Mouse (Mus musculus) ES-E14 (cell line): ENCODE data around the gene Ergic1.

Experiments
- CHD2 ChIP-seq: IDR thresholded peaks from 2 replicates; pipeline ENCODE4 v1.6.1; 2014; ENCODE audit warnings: mild to moderate bottlenecking, low read depth, low read length, inconsistent platforms
- HCFC1 ChIP-seq: IDR thresholded peaks from 2 replicates; pipeline ENCODE4 v1.6.1; 2012; ENCODE audit warnings: low read length, inconsistent platforms, borderline replicate concordance; ENCODE audit not compliant: insufficient read depth
- MAFK ChIP-seq: IDR thresholded peaks from 2 replicates; pipeline ENCODE4 v1.6.1; 2014; ENCODE audit warnings: mild to moderate bottlenecking, low read depth, low read length, inconsistent platforms; ENCODE audit not compliant: insufficient read depth
- ZC3H11A ChIP-seq: IDR thresholded peaks from 2 replicates; pipeline ENCODE4 v1.6.1; 2012; ENCODE audit warnings: low read depth, mild to moderate bottlenecking, inconsistent platforms, low read length, borderline replicate concordance
- ZNF384 ChIP-seq: IDR thresholded peaks from 2 replicates; pipeline ENCODE4 v1.6.1; 2012; ENCODE audit warnings: low read depth, low read length, inconsistent platforms

DNA sequence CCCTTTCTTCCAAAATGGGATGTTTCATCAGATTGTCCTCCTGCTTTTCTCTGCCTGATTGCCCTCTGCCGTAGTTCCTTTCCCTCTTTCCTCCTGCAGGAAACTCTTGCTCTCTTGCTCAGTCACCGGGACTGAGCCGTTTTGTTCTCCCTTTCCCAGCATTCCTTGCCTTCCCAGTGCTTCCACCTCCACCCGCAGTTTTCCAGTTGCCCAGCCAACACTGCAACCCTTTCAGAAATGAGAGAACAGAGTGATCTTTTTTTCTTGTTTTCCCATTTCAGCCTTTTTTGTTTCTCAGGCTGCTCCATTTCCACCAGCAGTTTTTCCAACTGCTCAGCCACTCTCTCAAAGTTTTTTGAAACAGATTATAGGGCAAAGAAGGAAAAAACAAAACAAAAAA is 110.0 kb downstream of the Ergic1 start:
- no peak for TF ChIP-seq CHD2
- no peak for TF ChIP-seq ZNF384
- TF ChIP-seq HCFC1: no peak
- no peak for TF ChIP-seq ZC3H11A
- TF ChIP-seq MAFK: no peak
